Mouse (Mus musculus): Measurements from ENCODE around the gene Gipc2.

DNA sequence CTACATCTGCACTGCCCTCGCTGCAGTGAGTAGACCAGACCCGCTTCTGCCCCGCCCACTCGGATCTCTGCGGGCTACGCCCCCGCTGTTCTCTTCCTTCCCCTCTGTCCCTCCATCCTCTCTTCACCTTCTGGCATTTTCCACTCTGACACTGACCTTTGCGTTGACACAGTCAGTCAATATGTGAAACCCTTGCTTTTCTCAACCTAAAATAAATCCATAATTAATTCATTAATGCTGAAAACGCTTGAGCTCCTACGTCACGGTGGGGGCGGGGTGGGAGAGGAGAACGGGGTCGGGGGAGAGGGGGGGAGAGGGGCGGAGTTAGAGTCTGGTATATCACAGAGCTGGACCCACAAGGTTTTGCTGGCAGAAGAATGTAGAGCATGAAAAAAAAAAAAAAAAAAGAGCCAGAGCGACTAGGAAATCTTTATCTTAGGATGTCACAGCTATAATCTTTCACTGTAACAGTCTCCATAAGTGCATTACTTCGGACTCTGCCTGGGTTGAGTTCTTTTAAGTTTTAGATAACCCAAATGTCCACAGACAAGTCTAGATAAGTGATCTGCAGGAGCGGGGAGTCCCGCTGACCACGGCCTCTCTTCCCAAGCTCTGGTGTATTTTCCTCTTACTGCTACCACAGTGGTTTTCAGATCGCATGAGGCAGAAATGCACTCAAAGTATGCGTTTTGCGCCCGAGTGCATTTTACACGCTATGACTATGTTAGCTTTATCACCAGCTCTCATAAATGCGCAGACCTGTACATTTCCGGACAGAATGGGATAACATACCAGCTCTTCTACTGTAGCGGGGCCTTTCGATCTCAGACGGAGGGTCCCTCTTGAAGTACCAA is 58.7 kb downstream of the Gipc2 start:
- TF ChIP-seq POLR2A (IDR thresholded peaks at IDR 0.05; ENCODE audit: insufficient read depth, low read length) (no peak), CTCF (IDR thresholded peaks at IDR 0.05; ENCODE audit: low read depth, low read length) (no peak), EP300 (IDR thresholded peaks at IDR 0.05; ENCODE audit: insufficient read depth, low read depth, low read length) (no peak)
